Comparison of ENCODE assay signal across 29 mouse cellular contexts in genomic region chr12:75386731-75387130, GRCm38 (mm10). TPM values are rescaled to one million over a fixed set of nuclear protein-coding genes. Genes with fewer than 3 reads are reported as not detected.
"Had no signal": no experiment of that assay in that cellular context is flagged by ENCODE, and none has a peak within 500 bp of the region (broad histone marks: within the 10 kb centered on the region; RNA-seq: fewer than 3 reads in every experiment).

No protein-coding gene starts in this region.

- H3K9me3 ChIP-seq: kidney, embryonic 15.5 days; limb, embryonic 15.5 days; megakaryocyte, embryonic 14.5 days; midbrain, embryonic 10.5 days; midbrain, embryonic 13.5 days had no signal

- H3K36me3 ChIP-seq: kidney, embryonic 15.5 days; limb, embryonic 15.5 days; midbrain, embryonic 10.5 days; midbrain, embryonic 13.5 days had no signal

- ATAC-seq: liver, postnatal 0 days; lung, postnatal 0 days; midbrain, embryonic 13.5 days; midbrain, embryonic 16.5 days had no signal

- H3K9ac ChIP-seq: kidney, embryonic 15.5 days; limb, embryonic 15.5 days; liver, embryonic 14.5 days; liver, postnatal 0 days; lung, embryonic 14.5 days; midbrain, embryonic 13.5 days had no signal

- H3K27me3 ChIP-seq: kidney, embryonic 15.5 days; limb, embryonic 15.5 days; midbrain, embryonic 13.5 days had no signal

- H3K4me3 ChIP-seq: kidney, embryonic 15.5 days; left cerebral cortex, adult 2 months; limb, embryonic 15.5 days; megakaryocyte, embryonic 14.5 days; midbrain, embryonic 10.5 days; midbrain, embryonic 13.5 days had no signal

- H3K4me2 ChIP-seq: kidney, embryonic 15.5 days; limb, embryonic 15.5 days; liver, embryonic 11.5 days; lung, embryonic 14.5 days; midbrain, embryonic 13.5 days had no signal

- DNase-seq: kidney, adult 11 months; kidney, adult 8-10 months; kidney, postnatal 10 days; kidney, postnatal 36 days; layer of hippocampus, postnatal 36 days; left cerebral cortex, postnatal 4 days; liver, postnatal 0 days; lung, embryonic 14.5 days; lung, postnatal 36 days; thymus, postnatal 25 days had no signal

- H3K4me1 ChIP-seq: kidney, embryonic 15.5 days; megakaryocyte, embryonic 14.5 days; midbrain, embryonic 10.5 days; midbrain, embryonic 13.5 days had no signal

- H3K27ac ChIP-seq: kidney, embryonic 15.5 days; left cerebral cortex, adult 2 months; limb, embryonic 15.5 days; liver, embryonic 14.5 days; midbrain, embryonic 10.5 days; midbrain, embryonic 13.5 days had no signal

RNA-seq across cellular contexts. Expression of gene Gphb5, which starts 29.9 kb away (rescaled TPM):
- total RNA-seq: layer of hippocampus, adult 8-10 months; layer of hippocampus, postnatal 10 days; layer of hippocampus, postnatal 36 days; left cerebral cortex, adult 2 months; left cerebral cortex, postnatal 10 days; left cerebral cortex, postnatal 4 days had no signal
- polyA plus RNA-seq: kidney, embryonic 15.5 days; limb, embryonic 15.5 days; liver, embryonic 11.5 days; liver, embryonic 14.5 days; liver, postnatal 0 days; lung, embryonic 14.5 days; lung, postnatal 0 days; midbrain, embryonic 10.5 days; midbrain, embryonic 13.5 days; midbrain, embryonic 16.5 days; neural tube, embryonic 11.5 days; neural tube, embryonic 14.5 days; small intestine, adult 2 months; spleen, adult 2 months; stomach, embryonic 16.5 days; testis, adult 2 months had no signal
